Mouse (Mus musculus) ovary, adult 18-20 months (tissue): ENCODE measurements at regions not wholly inside any gene's neighbourhood (a gene's known extent, or its start where the extent isn't known, plus 50 kb on each side); places are given as distances from the start of the nearest gene placed in this dataset.
"Not testable (repeated sequence)": the region's sequence is repeated elsewhere in the genome, so short reads cannot be mapped to it uniquely, and the experiment has no call there.

Source experiments
- DNase-seq: peaks from one replicate; pipeline ENCODE4 v3.0.0; 2022; ENCODE audit warnings: low spot score, mixed read lengths

DNA sequence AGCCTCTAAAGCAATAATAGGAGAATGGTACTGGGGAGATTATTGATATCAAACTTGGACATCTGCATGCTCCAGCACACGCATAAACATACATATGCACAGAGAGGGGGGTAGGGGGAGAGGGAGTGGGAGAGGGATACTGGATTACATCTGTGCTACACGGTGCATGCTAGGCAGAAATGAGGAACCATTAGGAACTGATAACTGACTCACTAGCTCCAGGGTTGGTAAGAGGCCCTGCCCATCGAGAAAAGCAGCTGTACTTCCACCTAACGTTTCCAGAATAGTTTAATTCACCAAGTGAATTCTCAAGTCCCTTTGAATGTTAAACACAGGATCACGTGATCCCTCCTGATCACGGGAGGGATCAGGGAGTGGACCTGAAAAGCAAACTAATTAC lies 825.1 kb downstream of the Diaph3 start:
- no peak for DNase-seq

DNA sequence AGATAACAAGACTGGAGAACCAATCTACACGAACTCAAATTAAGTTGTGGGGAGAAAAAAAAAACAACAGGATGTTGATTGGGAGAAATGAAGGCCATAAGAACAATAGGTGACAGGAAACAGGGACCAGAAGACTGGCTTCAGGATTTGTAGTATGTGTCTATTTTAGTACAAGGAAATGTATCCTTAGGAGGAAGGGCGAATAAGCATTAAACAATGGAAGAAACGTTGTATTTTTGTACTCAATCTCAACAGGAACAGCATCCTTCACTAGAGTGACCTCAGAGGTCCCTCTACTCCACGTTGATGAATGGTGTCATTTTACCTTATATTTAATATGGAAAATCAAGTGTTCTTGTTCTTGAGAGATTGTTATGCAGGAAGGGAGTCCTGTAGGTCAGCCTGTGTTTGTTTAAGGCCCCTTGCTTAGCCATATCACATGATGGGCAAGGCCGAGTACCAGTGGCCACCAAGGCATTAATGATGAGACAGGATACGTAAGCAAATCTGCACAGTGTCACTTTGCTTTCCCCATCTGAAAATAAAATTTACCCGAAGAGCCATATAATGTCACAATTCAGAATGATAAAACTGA lies 832.0 kb downstream of the Diaph3 start:
- no peak for DNase-seq

DNA sequence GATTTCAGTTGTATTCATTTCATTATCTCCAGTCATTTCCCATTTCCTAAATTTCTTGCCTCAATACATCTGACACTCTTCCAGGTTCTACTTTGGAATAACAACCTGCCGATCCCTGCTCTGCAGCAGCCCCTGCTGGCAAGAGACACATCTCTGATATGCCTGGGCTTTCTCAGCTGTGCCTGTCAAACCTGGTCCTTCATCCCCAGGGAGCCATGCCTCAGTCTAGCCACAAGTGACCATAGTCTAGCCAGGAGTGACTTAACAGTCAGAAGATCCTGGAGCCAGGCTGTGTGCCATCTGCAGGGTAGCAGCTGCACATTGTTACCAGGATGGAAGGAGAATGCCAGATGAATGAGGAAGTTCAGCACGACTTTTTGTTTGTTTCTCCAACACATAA lies 833.2 kb downstream of the Diaph3 start:
- DNase-seq = peak; percentile 10

DNA sequence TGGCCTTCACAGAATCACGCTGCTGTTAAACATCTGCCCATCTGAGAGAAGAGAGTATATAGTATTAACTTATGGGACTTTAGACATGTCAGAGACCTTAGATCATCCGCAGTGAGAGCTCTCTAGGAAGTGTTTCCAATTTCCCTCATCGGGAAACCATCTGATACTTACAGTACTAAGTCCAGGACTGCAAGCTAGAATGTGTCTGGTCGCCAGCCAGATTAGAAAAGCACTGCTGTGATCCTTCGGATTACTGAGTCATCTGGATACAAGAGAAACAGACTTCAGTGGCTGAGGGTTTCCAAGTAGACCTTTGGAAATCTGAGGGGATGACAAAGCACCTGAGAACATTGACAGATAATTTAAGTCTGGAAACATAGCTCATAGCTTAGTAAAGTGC lies 839.4 kb downstream of the Diaph3 start:
- no peak for DNase-seq

DNA sequence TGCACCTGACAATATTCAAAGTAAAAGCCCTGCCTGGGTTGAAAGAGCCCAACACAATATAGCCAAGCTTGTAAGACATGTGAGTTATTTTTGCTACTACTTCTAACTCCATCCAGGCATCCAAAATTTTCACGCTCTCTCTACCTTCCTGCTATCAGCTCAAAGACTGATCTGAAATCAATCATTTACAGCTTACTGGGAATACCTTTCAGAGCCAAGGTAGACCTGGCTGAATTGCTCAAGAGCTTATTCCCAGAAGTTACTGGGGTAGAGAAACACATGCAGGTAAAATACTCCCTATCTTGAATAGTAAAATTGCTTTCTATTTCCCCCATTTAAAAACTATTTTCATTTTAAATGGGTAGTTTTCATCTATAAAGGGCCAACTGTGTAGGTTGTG lies 840.2 kb downstream of the Diaph3 start:
- no peak for DNase-seq

DNA sequence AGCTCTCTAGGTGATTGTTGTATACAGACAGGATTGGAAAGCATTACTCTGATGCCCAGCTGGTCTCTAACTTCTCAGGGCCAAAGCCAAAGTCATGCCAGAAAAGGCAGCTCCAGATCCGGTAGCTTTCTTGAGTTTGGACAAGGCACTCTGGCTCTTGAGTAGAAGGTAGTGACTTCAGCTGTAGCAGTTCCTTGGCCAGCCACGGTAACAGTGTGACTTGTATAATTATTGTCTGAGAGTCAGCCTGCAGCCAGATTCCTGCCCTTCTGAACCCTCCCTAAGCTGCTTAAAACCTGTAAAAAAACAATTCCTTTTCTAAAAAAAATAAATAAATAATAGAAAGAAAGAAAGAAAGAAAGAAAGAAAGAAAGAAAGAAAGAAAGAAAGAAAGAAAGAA lies 843.0 kb downstream of the Diaph3 start:
- no peak for DNase-seq

DNA sequence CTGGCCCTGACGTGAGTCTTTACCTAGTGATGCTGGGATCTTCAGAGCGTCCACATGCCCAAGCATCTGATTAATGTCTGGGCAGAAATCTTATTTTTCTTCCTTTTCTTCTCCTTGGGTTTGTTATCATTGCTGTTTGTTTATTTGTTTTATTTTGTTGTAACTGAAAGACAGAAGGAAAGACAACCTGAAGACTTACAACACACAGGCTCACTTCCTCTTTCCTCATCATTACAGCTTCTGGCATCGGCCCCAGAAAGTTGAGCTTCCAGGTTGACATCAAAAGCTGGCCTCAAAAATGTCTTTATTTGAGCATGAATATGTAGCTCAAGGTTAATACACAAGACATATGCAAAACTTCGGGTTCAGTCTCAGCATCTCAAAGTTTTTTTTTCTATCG lies 846.4 kb downstream of the Diaph3 start:
- DNase-seq = not testable (repeated sequence)

DNA sequence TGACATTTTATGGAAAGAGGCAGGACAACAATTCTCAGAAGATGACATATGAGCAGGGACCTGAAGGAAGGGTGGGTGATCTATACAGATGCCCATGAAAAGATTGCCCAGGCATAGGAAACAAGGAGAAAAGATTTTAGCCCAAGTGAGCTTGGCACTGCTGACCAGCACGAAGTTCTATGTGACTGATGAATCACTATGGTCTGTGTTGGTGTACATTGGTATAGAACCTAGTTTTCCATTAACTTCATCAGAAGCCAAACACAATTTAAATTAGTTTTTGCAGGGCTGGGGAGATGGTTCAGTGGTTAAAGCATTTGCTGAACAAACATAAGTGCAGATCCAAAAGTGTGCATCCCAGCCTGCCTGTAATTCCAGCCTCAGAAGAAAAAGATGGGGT lies 847.2 kb downstream of the Diaph3 start:
- DNase-seq = no peak

DNA sequence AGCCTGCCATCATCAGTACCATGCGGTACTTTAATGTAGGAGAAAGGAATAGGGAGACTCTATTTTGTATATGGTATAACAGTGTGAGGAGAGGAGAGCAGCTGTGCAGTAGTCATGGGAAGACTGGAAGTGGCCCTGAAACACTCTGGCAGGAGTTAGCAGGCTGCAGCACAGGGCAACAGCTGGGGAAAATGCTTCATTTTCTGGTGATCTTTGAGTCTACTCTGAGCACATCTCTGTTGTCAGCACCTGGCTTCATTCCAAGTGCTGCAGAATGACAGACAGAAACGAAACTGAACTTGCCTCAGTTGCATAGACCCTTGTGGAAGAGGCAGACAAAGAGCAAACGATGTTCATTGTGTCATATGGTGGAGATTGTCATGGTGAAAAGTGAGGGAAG lies 847.7 kb downstream of the Diaph3 start:
- DNase-seq = no peak

DNA sequence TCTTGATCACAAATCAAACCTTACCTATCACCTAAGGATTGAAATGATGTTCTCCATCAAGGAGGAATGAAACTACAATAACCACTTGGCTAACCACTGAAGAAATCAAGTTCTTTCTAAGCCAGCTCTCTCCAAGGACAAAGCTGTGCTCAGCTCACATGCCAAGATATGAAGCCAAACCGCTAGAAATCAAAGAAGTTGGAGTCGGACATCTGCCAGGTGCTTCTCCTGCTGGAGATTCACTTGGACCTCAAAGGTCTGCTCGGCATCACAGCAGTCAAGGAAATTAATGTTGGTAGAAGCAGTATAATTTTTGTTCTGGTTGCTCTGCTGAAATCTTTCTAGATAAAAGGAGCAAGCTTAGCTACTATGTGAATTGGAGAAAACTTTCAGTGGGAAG lies 850.5 kb downstream of the Diaph3 start:
- DNase-seq = peak; percentile 7

DNA sequence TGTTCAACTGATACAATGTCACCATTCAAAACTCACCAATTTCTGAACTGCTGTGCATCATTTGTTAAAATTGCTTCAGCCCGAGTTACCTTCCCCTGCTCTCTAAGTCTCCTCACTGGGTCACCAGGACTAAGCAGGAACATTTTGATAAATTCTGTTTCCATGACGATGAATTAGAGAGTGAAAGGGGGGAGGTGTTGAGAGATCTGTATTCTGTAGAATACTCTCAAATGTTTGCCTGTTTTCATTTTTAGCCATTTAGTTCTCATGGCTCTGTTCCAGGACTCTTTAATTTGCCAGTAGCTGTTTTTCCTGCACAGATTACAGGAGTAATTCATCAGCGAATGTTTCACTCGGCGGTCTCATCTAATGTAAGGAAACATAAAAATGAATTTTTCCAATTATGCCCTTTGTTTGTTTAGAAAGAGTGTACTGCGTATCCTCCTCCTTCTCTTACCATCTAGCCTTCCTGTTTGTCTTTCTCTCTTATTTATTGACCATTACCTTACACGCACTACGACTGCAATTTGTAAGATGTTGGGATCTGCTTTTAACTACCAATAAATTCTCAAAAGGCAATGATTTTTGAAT lies 879.3 kb downstream of the Diaph3 start:
- no peak for DNase-seq

DNA sequence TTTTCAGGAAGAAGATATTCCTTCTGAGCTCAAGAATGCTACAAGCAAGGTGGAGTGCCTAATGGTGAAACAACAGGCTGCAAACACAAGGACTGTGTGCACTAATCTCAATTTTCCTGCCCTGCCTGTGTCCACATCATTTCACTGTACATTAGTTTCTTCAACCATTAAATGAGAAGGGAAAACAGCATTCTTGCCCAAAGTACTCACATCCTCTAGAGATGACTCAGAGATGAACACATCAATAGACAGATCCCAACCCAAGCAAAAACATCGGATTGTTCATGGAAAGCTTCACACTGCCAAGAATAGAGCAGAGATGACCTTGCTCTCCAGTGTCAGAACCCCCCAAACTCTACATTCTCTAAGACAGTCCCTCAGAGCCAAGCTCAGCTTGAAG lies 886.8 kb downstream of the Diaph3 start:
- peak; percentile 47 for DNase-seq

DNA sequence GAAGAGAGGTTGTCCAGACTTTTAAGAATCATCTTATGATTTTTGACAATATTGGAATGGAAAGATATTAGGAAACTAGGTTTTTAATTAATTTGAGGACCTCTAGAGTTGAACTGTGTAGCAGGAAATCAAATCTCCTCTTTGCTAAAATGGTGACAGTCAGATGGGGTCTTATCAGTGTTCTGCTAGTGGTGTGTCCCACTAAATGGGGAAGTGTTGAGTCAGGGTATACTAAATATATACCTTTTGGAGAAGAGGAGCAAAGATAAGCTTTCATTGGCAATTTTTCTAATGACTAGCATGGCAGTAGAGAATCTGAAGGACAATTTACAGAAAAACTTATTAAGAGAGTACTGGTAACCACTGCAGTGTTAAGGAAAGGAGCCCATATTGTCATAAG lies 889.4 kb downstream of the Diaph3 start:
- no peak for DNase-seq

DNA sequence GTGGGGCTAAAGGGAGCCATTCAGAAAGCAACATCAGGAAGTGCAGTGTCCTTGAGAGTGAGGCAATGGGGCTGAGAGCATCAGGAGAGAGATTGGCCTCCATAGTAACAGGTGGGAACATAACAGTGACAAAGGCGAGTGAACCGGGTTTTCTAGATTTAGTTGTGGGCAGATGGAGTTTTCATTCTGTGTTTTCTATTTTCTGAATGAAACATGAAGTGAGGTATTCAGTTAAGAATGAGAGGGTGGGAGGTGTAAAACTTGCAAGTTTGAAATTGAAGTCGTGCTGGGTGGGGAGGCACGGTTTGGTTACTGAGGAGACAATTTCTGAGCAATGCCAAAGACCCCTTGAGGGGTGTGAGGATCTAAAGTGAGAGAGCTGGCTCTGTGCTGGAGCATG lies 893.3 kb downstream of the Diaph3 start:
- no peak for DNase-seq

DNA sequence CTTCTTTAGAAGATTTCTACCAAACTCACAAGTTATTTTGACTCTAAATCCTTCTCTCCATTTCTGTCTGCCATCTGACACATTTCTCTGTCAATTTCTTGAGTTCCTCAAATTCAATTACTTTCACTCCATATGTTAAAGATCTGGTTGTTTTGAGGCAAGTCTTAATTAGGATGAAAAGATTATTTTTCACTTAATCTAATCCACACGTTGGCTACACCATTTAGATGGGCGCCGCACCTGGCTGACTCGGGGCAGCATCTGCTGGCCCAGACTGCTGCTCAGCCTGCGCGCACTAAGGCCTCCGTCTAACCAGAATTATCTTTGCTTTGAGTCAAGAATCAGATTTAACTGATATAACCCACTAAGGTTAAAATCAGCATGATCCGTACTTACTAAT lies 894.3 kb downstream of the Diaph3 start:
- DNase-seq = no peak

DNA sequence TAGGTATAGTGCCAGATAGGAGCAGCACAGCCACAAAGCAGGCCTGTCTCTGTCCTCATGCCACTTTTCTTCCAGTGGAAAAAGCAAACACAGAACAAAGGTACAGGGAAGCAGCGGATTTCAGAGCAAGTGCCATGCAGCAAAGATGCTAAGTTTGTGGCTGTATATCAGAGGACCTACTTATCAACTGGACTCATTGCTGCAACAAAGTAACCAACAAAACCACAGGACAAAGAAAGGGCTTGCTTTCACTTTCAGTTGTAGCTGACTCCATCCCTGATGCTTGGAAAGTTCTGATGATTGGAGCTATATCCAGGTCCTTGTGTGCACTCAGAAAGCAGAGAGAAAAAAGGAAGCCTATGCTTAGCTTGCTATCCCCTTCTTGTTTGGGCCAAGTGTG lies 897.4 kb downstream of the Diaph3 start:
- no peak for DNase-seq

DNA sequence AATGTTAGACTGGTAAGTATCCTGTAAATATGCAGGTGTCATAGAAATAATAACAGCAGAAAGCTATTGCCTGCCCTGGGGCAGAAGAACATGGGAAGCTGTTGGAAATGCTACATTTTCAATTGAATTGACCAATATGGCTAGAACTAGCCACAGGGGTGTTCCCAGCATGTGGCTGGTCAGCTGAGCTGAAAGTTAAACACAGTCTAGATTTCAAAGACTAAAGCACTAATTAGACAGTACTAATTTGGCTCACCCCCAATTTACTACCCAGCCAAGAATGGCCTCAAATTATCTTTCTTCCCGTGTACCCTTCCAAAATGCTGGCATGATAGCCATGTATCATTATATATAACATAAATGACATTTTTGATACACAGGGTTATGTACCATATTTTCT lies 898.2 kb downstream of the Diaph3 start:
- no peak for DNase-seq

DNA sequence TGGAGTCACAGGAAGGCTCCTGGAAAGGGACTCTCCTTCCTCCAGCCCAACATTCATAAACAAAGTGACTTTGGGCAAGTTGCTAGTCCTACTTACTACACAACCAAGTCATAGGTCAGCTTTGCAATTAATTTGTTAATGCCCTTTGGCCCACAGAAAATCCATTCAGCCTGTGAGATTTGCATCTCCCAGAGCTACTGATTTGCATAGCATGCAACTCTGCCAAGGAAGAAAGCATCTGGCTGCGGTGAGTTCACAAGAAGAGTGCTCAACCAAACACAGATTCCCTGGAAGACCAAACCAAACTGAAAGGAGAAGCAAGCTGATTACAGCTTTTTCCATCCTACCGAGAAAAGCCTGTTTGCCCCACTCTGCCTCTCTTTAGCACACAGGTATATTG lies 901.9 kb downstream of the Diaph3 start:
- no peak for DNase-seq

DNA sequence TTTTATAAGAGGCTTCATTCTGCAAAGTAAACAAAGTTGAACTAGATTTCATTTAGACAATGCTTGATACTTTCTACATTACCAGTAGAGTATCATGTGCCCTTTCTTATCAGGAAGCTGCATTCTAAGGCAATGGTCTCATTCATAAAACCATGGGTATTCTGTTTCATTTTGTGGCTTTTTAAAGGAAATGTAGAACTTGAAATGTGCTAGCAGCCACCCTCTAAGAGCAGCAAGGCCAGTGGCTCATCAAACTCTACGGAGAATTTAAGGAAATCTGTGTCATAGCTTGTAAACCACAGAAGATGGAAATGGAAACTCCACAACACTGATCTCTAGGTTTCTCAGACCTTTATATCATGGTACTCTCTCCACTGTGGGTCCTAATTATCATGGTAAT lies 907.7 kb downstream of the Diaph3 start:
- no peak for DNase-seq

DNA sequence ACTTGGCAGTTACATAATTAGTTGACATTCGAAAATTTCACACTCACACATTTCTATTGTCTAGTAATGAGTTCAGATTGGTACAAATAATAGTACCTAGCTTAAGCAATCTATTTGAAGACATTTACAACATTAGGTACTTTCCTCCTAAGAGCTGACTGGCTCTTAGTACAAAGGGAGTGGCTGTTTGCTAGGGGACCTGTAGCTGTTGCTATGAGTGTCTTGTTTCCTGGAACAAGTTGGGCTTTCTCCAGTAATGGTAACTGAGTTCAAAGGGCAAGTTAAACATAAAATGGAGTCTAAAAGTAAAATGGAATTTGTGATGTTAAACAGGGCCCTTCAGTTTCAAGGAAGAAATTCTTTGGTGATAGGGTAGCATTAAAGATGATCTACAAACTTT lies 910.4 kb downstream of the Diaph3 start:
- DNase-seq = no peak

DNA sequence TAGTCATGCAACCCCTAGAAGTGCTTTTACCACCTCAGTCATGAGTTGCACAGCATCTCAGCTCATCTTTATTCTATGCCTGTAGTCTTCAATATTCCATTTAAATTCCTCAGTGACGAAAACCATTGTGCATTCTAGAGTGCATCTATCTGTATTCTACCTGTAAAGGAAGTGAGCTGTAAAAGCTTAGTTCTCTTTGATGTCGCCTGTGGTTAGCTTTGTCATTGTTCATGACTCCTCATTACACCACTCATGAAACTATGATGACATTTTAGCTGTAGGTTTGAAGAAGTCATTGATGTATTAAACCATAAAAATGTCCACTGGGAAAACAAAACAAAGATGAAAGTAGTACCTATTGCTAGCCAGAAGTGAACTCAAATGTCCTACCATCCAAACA lies 911.3 kb downstream of the Diaph3 start:
- DNase-seq = no peak

DNA sequence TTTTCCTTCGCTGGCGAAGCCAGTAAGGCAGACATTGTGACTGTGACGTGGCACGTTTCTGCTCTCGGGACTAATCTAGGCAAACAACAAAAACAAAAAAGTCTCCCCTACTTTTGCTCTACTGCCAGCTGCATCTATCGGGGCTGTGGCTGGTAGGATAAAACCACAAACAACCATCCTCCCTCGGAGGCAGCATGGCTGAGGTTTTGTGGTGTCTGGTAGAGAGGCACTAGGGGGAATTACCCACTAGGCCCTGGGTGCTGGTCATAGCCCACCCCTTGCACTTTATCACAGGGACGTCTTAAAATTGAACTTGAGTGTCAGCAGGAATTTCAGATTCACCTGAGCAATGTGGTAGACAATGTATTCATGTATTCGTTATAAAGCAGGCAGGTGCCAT lies 925.3 kb downstream of the Diaph3 start:
- no peak for DNase-seq

DNA sequence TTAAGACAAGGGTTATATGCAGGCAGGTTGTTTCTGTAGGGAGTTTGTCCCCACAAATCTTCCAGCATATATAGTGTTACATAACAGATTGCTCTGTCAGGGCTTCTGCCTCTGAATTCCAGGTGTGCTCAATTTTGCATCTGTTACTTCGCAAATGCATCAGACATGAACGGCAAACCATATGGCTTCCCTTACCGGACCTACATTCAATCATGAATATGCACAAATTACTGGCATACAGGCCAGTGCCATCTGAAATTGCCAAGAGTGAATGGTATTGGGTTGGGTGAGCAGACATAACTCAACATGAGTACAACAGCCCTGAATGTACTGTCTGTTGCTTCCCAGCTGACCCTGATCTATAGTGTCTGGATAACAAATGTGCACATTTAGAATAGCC lies 929.4 kb downstream of the Diaph3 start:
- DNase-seq = no peak

DNA sequence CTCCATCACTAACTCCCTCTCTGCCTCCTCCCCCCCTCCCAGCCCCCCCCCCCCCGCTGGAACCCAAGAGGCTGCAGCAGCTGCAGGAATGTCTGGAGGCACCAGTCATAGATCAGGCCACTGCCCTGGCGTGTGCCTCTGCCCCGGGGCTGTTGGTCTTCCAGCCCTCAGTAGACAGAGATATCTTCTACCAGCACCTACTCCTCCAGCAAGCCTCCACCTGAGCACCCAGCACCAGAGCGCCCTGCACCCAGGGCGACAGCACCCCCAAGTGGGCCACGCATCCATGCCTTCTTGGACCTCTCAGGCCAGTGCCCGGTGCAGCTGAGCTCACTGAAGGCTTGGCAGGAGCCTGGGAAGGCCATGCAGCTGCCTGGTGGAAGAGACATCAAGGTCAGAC lies 936.5 kb downstream of the Diaph3 start:
- DNase-seq = no peak

DNA sequence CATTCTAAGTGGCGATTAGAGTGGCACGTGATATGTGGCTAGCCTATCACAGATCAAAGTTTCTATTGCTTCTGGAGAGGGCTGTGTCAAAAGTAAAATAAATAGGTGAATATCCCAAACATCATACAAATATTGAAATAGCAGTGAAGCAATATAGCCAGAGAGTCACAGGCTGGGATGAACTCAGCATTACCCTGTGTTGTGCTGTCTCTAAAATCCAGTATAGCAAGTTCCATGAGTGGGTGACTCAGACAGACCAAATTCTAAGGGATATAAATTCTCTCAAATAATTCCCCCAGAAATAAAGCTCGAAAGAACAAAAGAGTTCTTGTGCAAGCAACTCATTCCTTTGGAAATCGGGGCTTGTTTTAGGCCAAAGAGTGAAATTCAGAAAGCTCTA lies 943.2 kb downstream of the Diaph3 start:
- no peak for DNase-seq
